ENCODE assay signal across 8 mouse cellular contexts in the genomic region with DNA sequence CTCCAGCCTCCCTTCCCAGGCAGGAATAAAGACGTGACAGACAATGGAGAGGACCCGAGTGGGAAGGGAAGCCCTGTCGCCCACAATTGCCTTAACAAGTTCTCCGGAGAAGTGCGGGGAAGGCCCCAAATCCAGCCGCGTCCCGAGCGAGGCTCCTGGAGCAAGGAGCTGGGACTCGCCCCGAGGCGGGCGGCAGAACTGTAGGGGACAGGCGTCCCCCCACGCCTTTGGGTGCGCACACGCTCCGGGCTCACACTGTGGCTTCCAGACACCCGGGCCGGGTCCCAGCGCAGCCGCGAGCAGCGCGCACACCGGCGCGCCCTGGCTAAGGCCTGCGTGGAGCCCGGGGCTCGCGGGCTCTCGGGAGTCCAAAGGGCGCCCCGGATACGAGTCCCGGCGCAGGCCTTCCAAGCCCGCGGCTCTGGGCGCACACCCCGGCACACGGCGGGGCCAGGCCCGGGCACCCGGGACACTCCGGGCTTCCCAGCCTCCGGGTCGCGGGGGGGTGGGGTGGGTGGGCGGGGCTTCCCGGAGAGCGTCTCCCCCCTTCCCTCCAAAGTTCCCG. TPM values are rescaled to one million over a fixed set of nuclear protein-coding genes. Genes with fewer than 3 reads are reported as not detected.
DNase-seq lines count a peak whose midpoint lies in the region; ATAC-seq lines count a peak whose summit lies in the region.

No protein-coding gene starts in this region.

- H3K36me3 ChIP-seq in midbrain, embryonic 13.5 days = no peaks in the 10 kb centered on the region

- peak; percentile 53 for ATAC-seq in midbrain, embryonic 13.5 days

- peaks cover 35% of the 10 kb centered on the region for H3K27me3 ChIP-seq in midbrain, embryonic 13.5 days

- peak; percentile 70 to 90 for DNase-seq in adrenal gland, adult (ENCODE audit: inconsistent age in 2 of 2, low spot score in 1 of 2)
- no peak for DNase-seq in adrenal gland, postnatal 4 days (ENCODE audit: low spot score in 2 of 2)
- peak; percentile 72 for DNase-seq in ZHBTc4 (ENCODE audit: low read depth, low spot score)
- peak; percentile 65 for DNase-seq in gastrocnemius, postnatal 10 days
- peak; percentile 69 to 70 for DNase-seq in kidney, adult 8-10 months
- DNase-seq in right cerebral cortex, postnatal 10 days (ENCODE audit: low spot score in 2 of 2) = no peak
- no peak for DNase-seq in cerebellum, postnatal 14 days

- no peak overlapping the region for H3K27ac ChIP-seq in midbrain, embryonic 13.5 days

- H3K9me3 ChIP-seq in midbrain, embryonic 13.5 days = no peaks in the 10 kb centered on the region

- peak overlapping the region; percentile 76 for H3K9ac ChIP-seq in midbrain, embryonic 13.5 days (replicated peaks)

- H3K4me3 ChIP-seq in midbrain, embryonic 13.5 days (replicated peaks) = peak overlapping the region; percentile 61

- peak overlapping the region; percentile 87 for H3K4me2 ChIP-seq in midbrain, embryonic 13.5 days (replicated peaks)

- peaks cover 47% of the 10 kb centered on the region for H3K4me1 ChIP-seq in midbrain, embryonic 13.5 days (replicated peaks)

- under 1% methylated on average over 49 of the region's 54 CpGs for WGBS in midbrain, embryonic 13.5 days

RNA-seq across cellular contexts. Expression of a gene that starts 0.6 kb away (rescaled TPM):
- total RNA-seq in adrenal gland, postnatal 4 days (2021) = 10 to 100 TPM; 23.8 to 27.5 TPM
- 10 to 100 TPM in 1 of 2 experiments, 1 to 10 TPM in 1; 10.0 to 14.8 TPM for total RNA-seq in gastrocnemius, postnatal 10 days (2021)
- 1.9 and 2.9 TPM in 2 replicates for polyA plus RNA-seq in midbrain, embryonic 13.5 days (2015; fragmentation: Nextera tagmentation; extraction: Ambion mirVana)

RNA-seq across cellular contexts. Expression of a gene that starts 15.0 kb away (rescaled TPM):
- total RNA-seq in adrenal gland, postnatal 4 days (2021) = 1 to 10 TPM in 1 of 2 experiments, under 1 TPM in 1; 0.62 to 1.5 TPM
- total RNA-seq in gastrocnemius, postnatal 10 days (2021) = under 1 TPM; 0.40 to 0.50 TPM
- 1.7 and 2.6 TPM in 2 replicates for polyA plus RNA-seq in midbrain, embryonic 13.5 days (2015; fragmentation: Nextera tagmentation; extraction: Ambion mirVana)

RNA-seq across cellular contexts. Expression of a gene that starts 21.7 kb away (rescaled TPM):
- 1,000 to 10,000 TPM; 1,198 to 1,213 TPM for total RNA-seq in adrenal gland, postnatal 4 days (2021)
- total RNA-seq in gastrocnemius, postnatal 10 days (2021) = 100 to 1,000 TPM; 699 to 738 TPM
- polyA plus RNA-seq in midbrain, embryonic 13.5 days (2015; fragmentation: Nextera tagmentation; extraction: Ambion mirVana) = 382 and 387 TPM in 2 replicates

RNA-seq across cellular contexts. Expression of a gene that starts 36.7 kb away (rescaled TPM):
- 10 to 100 TPM; 38.6 to 49.3 TPM for total RNA-seq in adrenal gland, postnatal 4 days (2021)
- total RNA-seq in gastrocnemius, postnatal 10 days (2021) = 10 to 100 TPM; 14.8 to 20.1 TPM
- 20.2 and 26.9 TPM in 2 replicates for polyA plus RNA-seq in midbrain, embryonic 13.5 days (2015; fragmentation: Nextera tagmentation; extraction: Ambion mirVana)

Comparison
In these comparisons a context has a peak if more than half of its experiments do, and no peak if none do; other contexts are left out.
1. DNase-seq: peak in adrenal gland, adult (2 of 2), ZHBTc4 (single experiment), gastrocnemius, postnatal 10 days (single experiment) and kidney, adult 8-10 months (2 of 2); none in adrenal gland, postnatal 4 days (0 of 2), right cerebral cortex, postnatal 10 days (0 of 2) and cerebellum, postnatal 14 days (0 of 2).